Mouse (Mus musculus) intestine, embryonic 14.5 days (tissue): Measurements from ENCODE around the gene Gtf2f2. TPM values are rescaled to one million over a fixed set of nuclear protein-coding genes. Genes with fewer than 3 reads are reported as not detected.

ENCODE experiments used
- ATAC-seq: fragments of 200-750 bp; cut with Nextera tagmentation; replicated peaks from 2 replicates; pipeline ENCODE4 v1.8.0; 2017; ENCODE audit warnings: low read depth, moderate number of reproducible peaks, moderate TSS enrichment, moderate library complexity; ENCODE audit not compliant: low FRiP score, low TSS enrichment
- DNase-seq: peaks from one replicate; pipeline ENCODE4 v3.0.0-alpha.2; 2018; ENCODE audit warnings: low spot score
- H3K27ac ChIP-seq: fragments of 300-500 bp; sonication (generic); 2 replicates; pipeline ENCODE4 v1.5.1; 2014; ENCODE audit warnings: low read depth, mild to moderate bottlenecking, control low read depth
- H3K27me3 ChIP-seq: fragments of 300-500 bp; sonication (generic); replicated peaks from 2 replicates; pipeline ENCODE4 v1.6.1; 2014; ENCODE audit warnings: low read length, control low read depth; ENCODE audit not compliant: control insufficient read depth, insufficient read depth
- H3K36me3 ChIP-seq: fragments of 300-500 bp; sonication (generic); 2 replicates; pipeline ENCODE4 v1.6.1; 2014; ENCODE audit warnings: low read length, control low read depth; ENCODE audit not compliant: control insufficient read depth, insufficient read depth
- H3K4me1 ChIP-seq: fragments of 300-500 bp; sonication (generic); replicated peaks from 2 replicates; pipeline ENCODE4 v1.6.1; 2014; ENCODE audit warnings: low read length, control low read depth, mixed read lengths; ENCODE audit not compliant: control insufficient read depth, insufficient read depth
- H3K4me2 ChIP-seq: fragments of 300-500 bp; sonication (generic); 2 replicates; pipeline ENCODE4 v1.6.1; 2014; ENCODE audit warnings: low read length
- H3K4me3 ChIP-seq: fragments of 300-500 bp; sonication (generic); 2 replicates; pipeline ENCODE4 v1.5.1; 2014; ENCODE audit warnings: low read depth, low read length, control low read depth, mixed read lengths
- H3K9ac ChIP-seq: fragments of 300-500 bp; sonication (generic); 2 replicates; pipeline ENCODE4 v1.6.1; 2014; ENCODE audit warnings: mild to moderate bottlenecking, low read length
- H3K9me3 ChIP-seq: fragments of 300-500 bp; sonication (generic); 2 replicates; pipeline ENCODE4 v1.6.1; 2016; ENCODE audit warnings: low read length, control low read depth; ENCODE audit not compliant: control insufficient read depth
- WGBS: fragments of 180-500 bp; shearing (Covaris S2); extraction: QIAGEN DNeasy Blood & Tissue Kit; methylation state at CpG from one replicate; pipeline ENCODE4 v1.1.7; 2014; 5-methylcytosine and 5-hydroxymethylcytosine counted together
- polyA plus RNA-seq: library from polyadenylated mRNA; unstranded; fragments of >200 nt; fragmentation: Nextera tagmentation; extraction: Ambion mirVana; gene quantifications from 2 replicates; pipeline ENCODE4 v1.2.1, GENCODE M21; 2014

The Gtf2f2 gene
- polyA plus RNA-seq, 1 experiment from 2014 or later: 40.2 TPM

DNA sequence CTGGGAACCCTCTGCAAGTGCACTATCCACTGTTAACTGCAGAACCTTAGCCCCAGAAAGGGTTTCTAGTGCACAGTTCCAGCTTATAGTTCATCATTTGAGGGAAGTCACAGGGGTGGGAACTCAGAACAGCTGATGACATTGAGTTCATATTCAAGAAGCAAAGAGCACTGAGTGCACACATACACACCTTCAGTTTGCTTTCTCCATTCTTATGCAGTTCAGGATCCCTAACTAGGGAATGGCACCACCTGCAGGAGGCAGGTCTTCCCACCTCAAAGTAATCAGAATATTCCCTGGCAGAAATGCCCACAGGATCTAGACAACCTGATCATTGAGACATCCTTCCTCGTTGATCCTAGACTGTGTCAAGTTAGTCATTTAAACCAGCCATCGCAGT lies 151.0 kb downstream of the Gtf2f2 start:
- H3K4me2 ChIP-seq: no peak overlapping the region
- no peak for ATAC-seq
- peaks cover 4% of the 10 kb centered on the region; the same call in 1 of the 2 replicates for H3K9me3 ChIP-seq
- peaks cover 14% of the 10 kb centered on the region; the same call in 1 of the 2 replicates for H3K4me1 ChIP-seq
- no peak overlapping the region for H3K27ac ChIP-seq
- H3K36me3 ChIP-seq: no peaks in the 10 kb centered on the region
- WGBS: 80% methylated on average over 2 of the region's 2 CpGs
- no peaks in the 10 kb centered on the region for H3K27me3 ChIP-seq
- H3K9ac ChIP-seq: no peak overlapping the region
- no peak overlapping the region for H3K4me3 ChIP-seq
- DNase-seq: no peak

DNA sequence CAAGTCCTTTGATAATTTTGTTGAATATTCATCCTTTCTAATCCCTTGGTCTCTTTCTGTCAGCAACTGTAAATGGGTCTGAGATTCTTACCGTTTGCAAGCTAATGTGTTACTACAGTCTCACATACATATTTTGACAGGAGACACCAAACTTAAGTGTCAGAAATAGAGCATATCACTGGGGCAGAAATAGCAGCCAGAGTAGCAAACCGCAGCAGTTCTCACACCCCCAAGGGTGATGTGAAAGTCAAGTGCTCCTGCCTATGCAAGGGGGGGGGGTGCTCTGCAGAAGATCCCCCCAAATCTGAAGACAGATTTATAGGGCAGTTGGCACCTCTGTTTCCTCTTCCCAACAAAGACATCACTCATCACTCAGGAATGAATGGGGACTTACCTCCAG lies 152.5 kb downstream of the Gtf2f2 start:
- no peak overlapping the region for H3K27ac ChIP-seq
- DNase-seq: no peak
- no peaks in the 10 kb centered on the region for H3K36me3 ChIP-seq
- H3K4me3 ChIP-seq: no peak overlapping the region
- peaks cover 4% of the 10 kb centered on the region; the same call in 1 of the 2 replicates for H3K9me3 ChIP-seq
- H3K4me1 ChIP-seq: 0 out of 2 replicates have a peak, but pooled peaks cover 4% of the 10 kb centered on the region
- ATAC-seq: no peak
- H3K27me3 ChIP-seq: no peaks in the 10 kb centered on the region
- 64% methylated on average over 2 of the region's 2 CpGs for WGBS
- no peak overlapping the region for H3K9ac ChIP-seq
- H3K4me2 ChIP-seq: no peak overlapping the region

- DNase-seq: no peak
- ATAC-seq: no peak
- WGBS: 58% methylated on average over 17 of the region's 17 CpGs
Observed at GRCm38 (mm10) chr14:75855263-75855992, 155.2 kb downstream of the Gtf2f2 start.

DNA sequence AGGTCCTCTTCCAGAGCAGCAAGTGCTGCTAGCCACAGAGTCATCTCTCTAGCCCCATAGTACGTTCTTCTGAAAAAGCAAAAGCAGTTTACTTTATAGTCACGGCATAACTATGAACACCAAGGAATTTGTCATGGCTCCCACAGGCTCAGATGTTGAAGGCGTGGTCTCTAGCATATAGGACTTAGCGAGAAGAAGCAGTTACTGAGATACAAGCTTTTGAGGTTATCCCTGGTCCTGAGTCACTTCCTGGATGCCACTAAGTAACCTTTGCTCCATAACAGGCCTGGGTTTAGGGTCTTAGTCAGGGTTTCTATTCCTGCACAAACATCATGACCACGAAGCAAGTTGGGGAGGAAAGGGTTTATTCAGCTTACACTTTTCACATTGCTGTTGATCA lies 158.6 kb downstream of the Gtf2f2 start:
- no peak overlapping the region for H3K4me2 ChIP-seq
- 94% methylated on average over 5 of the region's 5 CpGs for WGBS
- no peak overlapping the region for H3K4me3 ChIP-seq
- no peak overlapping the region for H3K9ac ChIP-seq
- ATAC-seq (no peak), DNase-seq (no peak)
- H3K9me3 ChIP-seq: no peaks in the 10 kb centered on the region
- H3K36me3 ChIP-seq: peaks cover 42% of the 10 kb centered on the region
- H3K4me1 ChIP-seq: peaks cover 6% of the 10 kb centered on the region
- no peaks in the 10 kb centered on the region for H3K27me3 ChIP-seq
- H3K27ac ChIP-seq: no peak overlapping the region

More at GRCm38 (mm10) chr14:75855263-75855992, 155.2 kb downstream of the Gtf2f2 start:
- no peak overlapping the region for H3K4me2 ChIP-seq
- peaks cover 8% of the 10 kb centered on the region for H3K36me3 ChIP-seq
- no peaks in the 10 kb centered on the region for H3K4me1 ChIP-seq
- no peak overlapping the region for H3K4me3 ChIP-seq
- H3K27ac ChIP-seq: no peak overlapping the region
- H3K9ac ChIP-seq: no peak overlapping the region
- no peaks in the 10 kb centered on the region for H3K27me3 ChIP-seq
- H3K9me3 ChIP-seq: no peaks in the 10 kb centered on the region

DNA sequence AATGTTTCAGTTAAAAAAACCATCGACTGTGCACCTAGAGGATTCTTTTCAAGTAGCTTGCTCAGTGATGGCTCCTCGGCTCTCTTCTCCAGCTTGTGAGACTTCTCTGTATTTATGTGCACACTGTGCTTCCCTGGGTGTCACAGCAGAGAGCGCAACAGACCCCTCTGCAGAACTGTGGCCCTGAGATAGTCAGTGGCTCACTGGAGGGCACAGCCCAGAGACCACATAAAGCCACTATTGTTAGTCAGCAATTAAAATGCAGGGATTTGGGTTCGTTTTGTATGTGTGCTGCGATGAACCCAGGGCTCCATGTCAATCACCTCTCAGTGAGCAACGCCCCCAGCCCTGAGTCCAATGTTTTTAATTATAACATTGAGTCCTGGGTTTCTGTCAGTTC lies 159.8 kb downstream of the Gtf2f2 start:
- WGBS: 77% methylated on average over 6 of the region's 6 CpGs
- ATAC-seq (no peak), DNase-seq (no peak)
- Histone ChIP-seq H3K9ac (no peak overlapping the region), H3K4me3 (no peak overlapping the region), H3K36me3 (peaks cover 50% of the 10 kb centered on the region), H3K4me1 (peaks cover 13% of the 10 kb centered on the region), H3K27me3 (no peaks in the 10 kb centered on the region), H3K9me3 (no peaks in the 10 kb centered on the region), H3K27ac (no peak overlapping the region), H3K4me2 (no peak overlapping the region)

- H3K9me3 ChIP-seq: no peaks in the 10 kb centered on the region
- 83% methylated on average over 6 of the region's 6 CpGs for WGBS
- peaks cover 50% of the 10 kb centered on the region for H3K36me3 ChIP-seq
- H3K27me3 ChIP-seq: no peaks in the 10 kb centered on the region
- peaks cover 13% of the 10 kb centered on the region for H3K4me1 ChIP-seq
- ATAC-seq: no peak
- no peak overlapping the region for H3K9ac ChIP-seq
- H3K4me2 ChIP-seq: no peak overlapping the region
- no peak for DNase-seq
- H3K27ac ChIP-seq: no peak overlapping the region
- H3K4me3 ChIP-seq: no peak overlapping the region
Observed at GRCm38 (mm10) chr14:75849842-75850568, 160.7 kb downstream of the Gtf2f2 start.

DNA sequence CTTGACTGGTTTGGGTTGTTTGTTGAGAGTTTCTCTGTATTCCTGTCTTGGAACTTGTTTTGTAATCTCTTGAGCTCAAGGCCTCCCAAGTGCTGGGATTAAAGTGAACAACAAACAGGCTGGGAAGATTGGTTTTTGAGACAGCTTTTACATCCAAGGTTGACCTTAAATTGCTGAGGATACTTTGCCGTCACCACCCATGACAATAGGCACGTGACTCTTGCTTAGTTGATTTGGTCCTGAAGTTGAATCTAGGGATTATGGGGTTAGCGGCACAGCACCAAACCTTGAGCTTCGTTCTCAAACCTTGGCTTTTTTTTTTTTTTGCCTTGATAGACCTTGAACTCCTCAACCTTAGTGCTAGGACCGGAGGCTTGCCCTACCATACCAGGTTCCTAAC lies 161.4 kb downstream of the Gtf2f2 start:
- no peaks in the 10 kb centered on the region for H3K27me3 ChIP-seq
- no peak overlapping the region for H3K9ac ChIP-seq
- peaks cover 50% of the 10 kb centered on the region for H3K36me3 ChIP-seq
- H3K4me2 ChIP-seq: no peak overlapping the region
- DNase-seq (no peak), ATAC-seq (no peak)
- no peak overlapping the region for H3K27ac ChIP-seq
- no peaks in the 10 kb centered on the region for H3K9me3 ChIP-seq
- peaks cover 13% of the 10 kb centered on the region for H3K4me1 ChIP-seq
- 83% methylated on average over 5 of the region's 5 CpGs for WGBS
- no peak overlapping the region for H3K4me3 ChIP-seq

GRCm38 (mm10) chr14:75848482-75848881 lies 162.2 kb downstream of the Gtf2f2 start:
- Histone ChIP-seq H3K4me1 (peaks cover 13% of the 10 kb centered on the region), H3K27ac (no peak overlapping the region), H3K36me3 (peaks cover 50% of the 10 kb centered on the region), H3K9ac (no peak overlapping the region), H3K9me3 (no peaks in the 10 kb centered on the region), H3K4me3 (no peak overlapping the region), H3K4me2 (no peak overlapping the region), H3K27me3 (no peaks in the 10 kb centered on the region)
- ATAC-seq: no peak
- WGBS: 92% methylated on average over 5 of the region's 5 CpGs
- DNase-seq: no peak
